Mouse (Mus musculus) erythroblast, embryonic 14.5 days (primary cell): ENCODE measurements at regions not wholly inside any gene's neighbourhood (a gene's known extent, or its start where the extent isn't known, plus 50 kb on each side); places are given as distances from the start of the nearest gene placed in this dataset.

Experiments
- GATA1 ChIP-seq: IDR thresholded peaks from 2 replicates; pipeline ENCODE4 v1.6.1; 2012; ENCODE audit warnings: low read length, inconsistent platforms, mixed read lengths
- TAL1 ChIP-seq: IDR thresholded peaks from 3 replicates; pipeline ENCODE4 v1.6.1; 2012; ENCODE audit warnings: low read length, inconsistent platforms, mixed read lengths

- TF ChIP-seq GATA1: no peak
- no peak for TF ChIP-seq TAL1
Observed at GRCm38 (mm10) chr8:76384282-76384637, 515.0 kb upstream of the Nr3c2 start.
